20 mouse cellular contexts compared by ENCODE assay signal in the genomic region with DNA sequence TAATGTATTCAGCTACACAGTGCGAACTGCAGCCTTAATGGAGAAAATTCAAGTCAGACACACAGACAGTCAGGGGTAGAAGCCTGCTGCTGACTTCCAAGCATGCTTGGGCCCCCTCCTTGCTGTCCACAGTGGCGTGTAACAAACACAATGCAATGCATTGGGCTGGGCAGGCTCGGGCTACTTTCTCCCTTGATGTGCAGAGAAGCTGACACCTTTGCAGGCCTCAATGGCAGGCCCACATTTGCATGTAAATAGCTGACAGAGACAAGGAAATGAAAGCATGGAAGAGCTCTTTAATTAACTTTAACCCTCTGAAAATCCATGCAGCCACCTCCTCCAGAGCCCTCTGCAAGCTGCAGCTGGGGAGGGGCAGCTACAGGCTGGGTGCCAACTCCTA.
DNase-seq lines count a peak whose midpoint lies in the region; ATAC-seq and TF ChIP-seq lines count a peak whose summit lies in the region.
"Had no signal": no experiment of that assay in that cellular context is flagged by ENCODE, and none has a peak within 500 bp of the region (broad histone marks: within the 10 kb centered on the region; RNA-seq: fewer than 3 reads in every experiment).

No protein-coding gene starts in this region.

- WGBS in midbrain, embryonic 10.5 days = 21% methylated on average over 3 of the region's 3 CpGs
- WGBS in midbrain, embryonic 16.5 days = 19% methylated on average over 3 of the region's 3 CpGs
- WGBS in forebrain, embryonic 11.5 days = 14% methylated on average over 3 of the region's 3 CpGs
- WGBS in hindbrain, embryonic 14.5 days = 13% methylated on average over 3 of the region's 3 CpGs
- WGBS in midbrain, postnatal 0 days = 34% methylated on average over 3 of the region's 3 CpGs

- H3K4me1 ChIP-seq in midbrain, embryonic 10.5 days = peaks cover 46% of the 10 kb centered on the region
- H3K4me1 ChIP-seq in midbrain, embryonic 16.5 days (ENCODE audit: control insufficient read depth, insufficient read depth, low read length) = peaks cover 24% of the 10 kb centered on the region
- peaks cover 8% of the 10 kb centered on the region; the same call in 1 of the 2 replicates for H3K4me1 ChIP-seq in forebrain, embryonic 11.5 days (replicated peaks; ENCODE audit: control insufficient read depth, insufficient read depth, low read length)
- H3K4me1 ChIP-seq in hindbrain, embryonic 14.5 days (replicated peaks; ENCODE audit: control insufficient read depth, insufficient read depth, low read length) = peaks cover 37% of the 10 kb centered on the region
- H3K4me1 ChIP-seq in midbrain, postnatal 0 days (ENCODE audit: insufficient read depth, low read length) = peaks cover 8% of the 10 kb centered on the region

- no peak for TF ChIP-seq CTCF in midbrain, postnatal 0 days (IDR thresholded peaks at IDR 0.05)

- no peaks in the 10 kb centered on the region for H3K9me3 ChIP-seq in midbrain, embryonic 10.5 days (replicated peaks)
- H3K9me3 ChIP-seq in midbrain, embryonic 16.5 days (replicated peaks; ENCODE audit: control insufficient read depth, low read length, poor library complexity, severe bottlenecking) = no peaks in the 10 kb centered on the region
- no peaks in the 10 kb centered on the region for H3K9me3 ChIP-seq in forebrain, embryonic 11.5 days (ENCODE audit: control insufficient read depth, low read length)
- H3K9me3 ChIP-seq in hindbrain, embryonic 14.5 days (ENCODE audit: control insufficient read depth, low read length) = no peaks in the 10 kb centered on the region
- H3K9me3 ChIP-seq in midbrain, postnatal 0 days (ENCODE audit: low read length) = no peaks in the 10 kb centered on the region
- H3K9me3 ChIP-seq: heart, embryonic 13.5 days had no signal

- no peak overlapping the region for H3K4me2 ChIP-seq in midbrain, embryonic 16.5 days (ENCODE audit: low read length)
- no peak overlapping the region for H3K4me2 ChIP-seq in forebrain, embryonic 11.5 days (ENCODE audit: low read depth, low read length, severe bottlenecking)
- no peak overlapping the region for H3K4me2 ChIP-seq in hindbrain, embryonic 14.5 days (replicated peaks)
- H3K4me2 ChIP-seq in midbrain, postnatal 0 days (ENCODE audit: low read depth, low read length, poor library complexity, severe bottlenecking) = no peak overlapping the region
- H3K4me2 ChIP-seq: heart, embryonic 13.5 days had no signal

- H3K36me3 ChIP-seq in midbrain, embryonic 10.5 days = no peaks in the 10 kb centered on the region
- no peaks in the 10 kb centered on the region for H3K36me3 ChIP-seq in midbrain, embryonic 16.5 days (ENCODE audit: control insufficient read depth, insufficient read depth, low read length)
- H3K36me3 ChIP-seq in forebrain, embryonic 11.5 days (ENCODE audit: control insufficient read depth, insufficient read depth, low read length) = no peaks in the 10 kb centered on the region
- H3K36me3 ChIP-seq in hindbrain, embryonic 14.5 days (replicated peaks; ENCODE audit: control insufficient read depth, insufficient read depth) = no peaks in the 10 kb centered on the region
- H3K36me3 ChIP-seq in midbrain, postnatal 0 days (ENCODE audit: insufficient read depth, low read length) = no peaks in the 10 kb centered on the region
- H3K36me3 ChIP-seq: heart, embryonic 13.5 days had no signal

- no peak for DNase-seq in midbrain, embryonic 10.5 days (ENCODE audit: low spot score)
- DNase-seq in forebrain, embryonic 11.5 days (ENCODE audit: low spot score) = no peak
- no peak for DNase-seq in hindbrain, embryonic 14.5 days (ENCODE audit: low spot score)
- DNase-seq in midbrain, postnatal 0 days (ENCODE audit: low spot score) = no peak
- no peak for DNase-seq in spleen, postnatal 10 days (ENCODE audit: low spot score in 2 of 2)
- DNase-seq in cerebellum, adult 11 months = no peak
- DNase-seq in cerebellum, adult 18-20 months = no peak
- DNase-seq: adrenal gland, adult 2 months; cerebellum, adult 11-12 months; gastrocnemius, adult 2 months; heart, adult 11 months; heart, postnatal 36 days; left cerebral cortex, postnatal 4 days; spleen, adult 18-20 months; thymus, postnatal 25 days had no signal

- no peak for ATAC-seq in midbrain, embryonic 16.5 days
- no peak; the same call in 1 of the 2 replicates for ATAC-seq in forebrain, embryonic 11.5 days (replicated peaks; ENCODE audit: low FRiP score)
- no peak for ATAC-seq in hindbrain, embryonic 14.5 days (ENCODE audit: low FRiP score)
- ATAC-seq in midbrain, postnatal 0 days (ENCODE audit: low FRiP score) = no peak
- ATAC-seq: intestine, postnatal 0 days had no signal

- H3K27ac ChIP-seq in midbrain, embryonic 10.5 days (replicated peaks) = peak overlapping the region; percentile 6; the same call in 1 of the 2 replicates
- H3K27ac ChIP-seq in midbrain, embryonic 16.5 days (ENCODE audit: low read length) = no peak overlapping the region; the same call in 1 of the 2 replicates
- H3K27ac ChIP-seq in forebrain, embryonic 11.5 days (ENCODE audit: low read depth, low read length) = 0 out of 2 replicates have a peak overlapping the region, but pooled peaks have one; percentile 31
- peak overlapping the region; percentile 52; the same call in 1 of the 2 replicates for H3K27ac ChIP-seq in hindbrain, embryonic 14.5 days
- no peak overlapping the region for H3K27ac ChIP-seq in midbrain, postnatal 0 days (ENCODE audit: low read depth, low read length)
- H3K27ac ChIP-seq: gastrocnemius, adult 2 months; heart, embryonic 13.5 days; kidney, postnatal 0 days; liver, embryonic 14.5 days had no signal

- H3K9ac ChIP-seq in midbrain, embryonic 16.5 days (ENCODE audit: low read depth, low read length) = no peak overlapping the region
- no peak overlapping the region; the same call in 1 of the 2 replicates for H3K9ac ChIP-seq in forebrain, embryonic 11.5 days (ENCODE audit: low read length)
- no peak overlapping the region for H3K9ac ChIP-seq in hindbrain, embryonic 14.5 days
- H3K9ac ChIP-seq in midbrain, postnatal 0 days (replicated peaks; ENCODE audit: low read length, poor library complexity, severe bottlenecking) = 0 out of 2 replicates have a peak overlapping the region, but pooled peaks have one; percentile 29
- H3K9ac ChIP-seq: heart, embryonic 13.5 days; liver, embryonic 14.5 days had no signal

- H3K27me3 ChIP-seq in midbrain, embryonic 10.5 days (ENCODE audit: low read depth, poor library complexity, severe bottlenecking) = no peaks in the 10 kb centered on the region
- H3K27me3 ChIP-seq in midbrain, embryonic 16.5 days (ENCODE audit: control insufficient read depth, insufficient read depth, low read depth, low read length) = no peaks in the 10 kb centered on the region
- H3K27me3 ChIP-seq in forebrain, embryonic 11.5 days (ENCODE audit: control insufficient read depth, insufficient read depth, low read length) = no peaks in the 10 kb centered on the region
- H3K27me3 ChIP-seq in hindbrain, embryonic 14.5 days (ENCODE audit: control insufficient read depth, insufficient read depth, low read length) = no peaks in the 10 kb centered on the region
- H3K27me3 ChIP-seq in midbrain, postnatal 0 days (ENCODE audit: insufficient read depth, low read length) = no peaks in the 10 kb centered on the region
- H3K27me3 ChIP-seq: heart, embryonic 13.5 days had no signal

- no peak overlapping the region for H3K4me3 ChIP-seq in midbrain, embryonic 10.5 days
- H3K4me3 ChIP-seq in midbrain, embryonic 16.5 days (ENCODE audit: low read depth, low read length) = no peak overlapping the region
- H3K4me3 ChIP-seq in forebrain, embryonic 11.5 days (ENCODE audit: low read depth, low read length) = no peak overlapping the region
- no peak overlapping the region for H3K4me3 ChIP-seq in hindbrain, embryonic 14.5 days (replicated peaks; ENCODE audit: low read length)
- H3K4me3 ChIP-seq in midbrain, postnatal 0 days (ENCODE audit: low read depth, low read length) = no peak overlapping the region
- H3K4me3 ChIP-seq: gastrocnemius, adult 2 months; heart, embryonic 13.5 days had no signal

Comparison
In these comparisons a context has a peak if more than half of its experiments do, and no peak if none do; other contexts are left out.
1. H3K27ac ChIP-seq: peak in midbrain, embryonic 10.5 days (single experiment), forebrain, embryonic 11.5 days (single experiment) and hindbrain, embryonic 14.5 days (single experiment); none in midbrain, embryonic 16.5 days (single experiment) and midbrain, postnatal 0 days (single experiment).